ENCODE assay signal across 18 mouse cellular contexts in genomic region chr11:79142381-79142780, GRCm38 (mm10). TPM values are rescaled to one million over a fixed set of nuclear protein-coding genes. Genes with fewer than 3 reads are reported as not detected.
DNase-seq lines count a peak whose midpoint lies in the region; ATAC-seq and TF ChIP-seq lines count a peak whose summit lies in the region.
"Had no signal": no experiment of that assay in that cellular context is flagged by ENCODE, and none has a peak within 500 bp of the region (broad histone marks: within the 10 kb centered on the region; RNA-seq: fewer than 3 reads in every experiment).

No protein-coding gene starts in this region.

- TF ChIP-seq EP300 in liver, postnatal 0 days (IDR thresholded peaks at IDR 0.05; ENCODE audit: low read depth): no peak

- ATAC-seq in heart, embryonic 13.5 days (ENCODE audit: extremely low read depth, insufficient number of reproducible peaks, low FRiP score, low TSS enrichment): no peak
- no peak for ATAC-seq in liver, postnatal 0 days
- no peak for ATAC-seq in midbrain, embryonic 14.5 days (ENCODE audit: low FRiP score, low TSS enrichment)
- ATAC-seq: inflammation-experienced regulatory T-cells, adult 6 months; midbrain, embryonic 16.5 days had no signal

- H3K4me3 ChIP-seq in heart, embryonic 13.5 days: no peak overlapping the region
- H3K4me3 ChIP-seq in liver, adult 2 months (ENCODE audit: insufficient read depth, low read depth, low read length): no peak overlapping the region
- H3K4me3 ChIP-seq in liver, postnatal 0 days (ENCODE audit: low read depth, low read length): no peak overlapping the region
- no peak overlapping the region for H3K4me3 ChIP-seq in midbrain, embryonic 14.5 days (replicated peaks; ENCODE audit: low read depth, low read length)
- H3K4me3 ChIP-seq: embryonic facial prominence, embryonic 15.5 days; forebrain, embryonic 12.5 days; limb, embryonic 15.5 days had no signal

- no peaks in the 10 kb centered on the region for H3K36me3 ChIP-seq in heart, embryonic 13.5 days
- H3K36me3 ChIP-seq in liver, adult 2 months (ENCODE audit: control insufficient read depth, insufficient read depth, low read length): no peaks in the 10 kb centered on the region
- no peaks in the 10 kb centered on the region for H3K36me3 ChIP-seq in liver, postnatal 0 days (replicated peaks; ENCODE audit: insufficient read depth, low read length)
- H3K36me3 ChIP-seq in midbrain, embryonic 14.5 days (ENCODE audit: control insufficient read depth, insufficient read depth, low read length): no peaks in the 10 kb centered on the region
- H3K36me3 ChIP-seq: embryonic facial prominence, embryonic 15.5 days; forebrain, embryonic 12.5 days; G1E; limb, embryonic 15.5 days had no signal

- no peaks in the 10 kb centered on the region for H3K79me2 ChIP-seq in liver, adult 2 months (ENCODE audit: control insufficient read depth, insufficient read depth, low read length)

- H3K9ac ChIP-seq in heart, embryonic 13.5 days: peak overlapping the region; percentile 42; the same call in 1 of the 2 replicates
- H3K9ac ChIP-seq in liver, adult 2 months (ENCODE audit: low read depth, low read length): no peak overlapping the region
- no peak overlapping the region for H3K9ac ChIP-seq in liver, postnatal 0 days (replicated peaks)
- H3K9ac ChIP-seq in midbrain, embryonic 14.5 days (replicated peaks; ENCODE audit: low read length): no peak overlapping the region
- H3K9ac ChIP-seq: embryonic facial prominence, embryonic 15.5 days; forebrain, embryonic 12.5 days; limb, embryonic 15.5 days had no signal

- no peaks in the 10 kb centered on the region for H3K27me3 ChIP-seq in heart, embryonic 13.5 days (replicated peaks)
- no peaks in the 10 kb centered on the region for H3K27me3 ChIP-seq in liver, adult 2 months (ENCODE audit: control insufficient read depth, insufficient read depth, low read length)
- no peaks in the 10 kb centered on the region for H3K27me3 ChIP-seq in liver, postnatal 0 days (ENCODE audit: insufficient read depth, low read length)
- H3K27me3 ChIP-seq in midbrain, embryonic 14.5 days (ENCODE audit: control insufficient read depth, insufficient read depth, low read length): no peaks in the 10 kb centered on the region
- H3K27me3 ChIP-seq: embryonic facial prominence, embryonic 15.5 days; forebrain, embryonic 12.5 days; limb, embryonic 15.5 days had no signal

- 0 out of 2 replicates have a peak overlapping the region, but pooled peaks have one; percentile 40 for H3K4me2 ChIP-seq in heart, embryonic 13.5 days
- no peak overlapping the region for H3K4me2 ChIP-seq in liver, postnatal 0 days (ENCODE audit: low read depth, low read length)
- H3K4me2 ChIP-seq in midbrain, embryonic 14.5 days (ENCODE audit: low read length): no peak overlapping the region
- H3K4me2 ChIP-seq: embryonic facial prominence, embryonic 15.5 days; forebrain, embryonic 12.5 days; limb, embryonic 15.5 days had no signal

- no peak for TF ChIP-seq POLR2A in liver, adult 2 months (IDR thresholded peaks at IDR 0.05; ENCODE audit: extremely low read depth, insufficient read depth, low read length)

- 85% methylated on average over 11 of the region's 11 CpGs for WGBS in heart, embryonic 13.5 days
- WGBS in liver, adult 2 months: 85% methylated on average over 11 of the region's 11 CpGs
- WGBS in liver, postnatal 0 days (ENCODE audit: insufficient replicate concordance): 72% methylated on average over 11 of the region's 11 CpGs
- 93% methylated on average over 11 of the region's 11 CpGs for WGBS in midbrain, embryonic 14.5 days

- no peak for TF ChIP-seq CTCF in liver, adult 2 months (IDR thresholded peaks at IDR 0.05; ENCODE audit: low read depth, low read length)
- TF ChIP-seq CTCF in liver, postnatal 0 days (IDR thresholded peaks at IDR 0.05; ENCODE audit: low read depth): no peak

- H3K9me3 ChIP-seq in heart, embryonic 13.5 days: no peaks in the 10 kb centered on the region
- H3K9me3 ChIP-seq in liver, postnatal 0 days (ENCODE audit: low read length): no peaks in the 10 kb centered on the region
- H3K9me3 ChIP-seq in midbrain, embryonic 14.5 days (ENCODE audit: control insufficient read depth, low read length): no peaks in the 10 kb centered on the region
- H3K9me3 ChIP-seq: embryonic facial prominence, embryonic 15.5 days; forebrain, embryonic 12.5 days; G1E; limb, embryonic 15.5 days had no signal

- peak overlapping the region; percentile 77 for H3K27ac ChIP-seq in heart, embryonic 13.5 days (replicated peaks)
- 0 out of 2 replicates have a peak overlapping the region, but pooled peaks have one; percentile 15 for H3K27ac ChIP-seq in liver, adult 2 months (replicated peaks; ENCODE audit: insufficient read depth, low read depth, low read length)
- no peak overlapping the region for H3K27ac ChIP-seq in liver, postnatal 0 days (ENCODE audit: low read depth)
- H3K27ac ChIP-seq in midbrain, embryonic 14.5 days (replicated peaks; ENCODE audit: low read depth, low read length): no peak overlapping the region
- H3K27ac ChIP-seq: embryonic facial prominence, embryonic 15.5 days; forebrain, embryonic 12.5 days; limb, embryonic 15.5 days had no signal

- DNase-seq in heart, postnatal 4 days: no peak
- DNase-seq in liver, adult 2 months (ENCODE audit: extremely low read depth, low read depth, low spot score): no peak
- DNase-seq in liver, postnatal 0 days: no peak
- DNase-seq in thymus, adult 18-20 months: peak; percentile 41 to 53
- no peak for DNase-seq in cerebellum, adult 18-20 months
- no peak for DNase-seq in midbrain, embryonic 14.5 days
- DNase-seq: adrenal gland, adult 2 months; cerebellum, adult 8-10 months; lung, adult 2 months; lung, postnatal 4 days; right cerebral cortex, postnatal 14 days had no signal

- H3K4me1 ChIP-seq in heart, embryonic 13.5 days: peaks cover 76% of the 10 kb centered on the region
- H3K4me1 ChIP-seq in liver, adult 2 months (ENCODE audit: control insufficient read depth, insufficient read depth, low read length): peaks cover 4% of the 10 kb centered on the region
- H3K4me1 ChIP-seq in liver, postnatal 0 days (ENCODE audit: insufficient read depth): peaks cover 31% of the 10 kb centered on the region
- peaks cover 15% of the 10 kb centered on the region for H3K4me1 ChIP-seq in midbrain, embryonic 14.5 days (ENCODE audit: control insufficient read depth, insufficient read depth, low read length)

RNA-seq across cellular contexts. Expression of gene Ksr1, which starts 3.8 kb away (rescaled TPM):
- polyA plus RNA-seq in heart, embryonic 13.5 days (2015; fragmentation: Nextera tagmentation; extraction: Ambion mirVana): 2.2 and 2.4 TPM in 2 replicates
- 10 to 100 TPM; 14.6 to 15.8 TPM for total RNA-seq in heart, postnatal 4 days (2021)
- 0.65 and 1.2 TPM in 2 replicates for total RNA-seq in liver, adult 2 months (2014; rRNA removed)
- polyA plus RNA-seq in liver, adult 2 months (2012; rRNA removed): 1.2 and 1.5 TPM in 2 replicates
- polyA plus RNA-seq in liver, postnatal 0 days (2015; fragmentation: Nextera tagmentation; extraction: Ambion mirVana): 0.81 and 1.0 TPM in 2 replicates
- polyA plus RNA-seq in midbrain, embryonic 14.5 days (2014; fragmentation: Nextera tagmentation; extraction: Ambion mirVana): 5.2 and 5.8 TPM in 2 replicates

Comparison
In these comparisons a context has a peak if more than half of its experiments do, and no peak if none do; other contexts are left out.
1. H3K27ac ChIP-seq: peak in heart, embryonic 13.5 days (single experiment) and liver, adult 2 months (single experiment); none in liver, postnatal 0 days (single experiment) and midbrain, embryonic 14.5 days (single experiment).
2. DNase-seq: peak in thymus, adult 18-20 months (2 of 2); none in heart, postnatal 4 days (single experiment), liver, adult 2 months (single experiment), liver, postnatal 0 days (single experiment), cerebellum, adult 18-20 months (0 of 2) and midbrain, embryonic 14.5 days (single experiment).